Comparison of ENCODE assay signal across 11 mouse cellular contexts in genomic region chr5:31876216-31876974, GRCm38 (mm10).
DNase-seq lines count a peak whose midpoint lies in the region; ATAC-seq and TF ChIP-seq lines count a peak whose summit lies in the region.
"Had no signal": no experiment of that assay in that cellular context is flagged by ENCODE, and none has a peak within 500 bp of the region (broad histone marks: within the 10 kb centered on the region; RNA-seq: fewer than 3 reads in every experiment).

No protein-coding gene starts in this region.

- intact Hi-C loops in left cerebral cortex, postnatal 14 days (cut with DNase I): no loop called here

- H3K4me1 ChIP-seq in kidney, postnatal 0 days (replicated peaks; ENCODE audit: insufficient read depth, low read length): no peaks in the 10 kb centered on the region
- no peaks in the 10 kb centered on the region for H3K4me1 ChIP-seq in midbrain, embryonic 10.5 days
- H3K4me1 ChIP-seq: forebrain, embryonic 13.5 days; neural tube, embryonic 13.5 days had no signal

- no peaks in the 10 kb centered on the region for H3K9me3 ChIP-seq in kidney, postnatal 0 days (replicated peaks; ENCODE audit: low read length)
- H3K9me3 ChIP-seq in midbrain, embryonic 10.5 days (replicated peaks): no peaks in the 10 kb centered on the region
- H3K9me3 ChIP-seq: forebrain, embryonic 13.5 days; neural tube, embryonic 13.5 days had no signal

- WGBS in kidney, postnatal 0 days: 51% methylated on average over 8 of the region's 8 CpGs
- WGBS in midbrain, embryonic 10.5 days: 89% methylated on average over 8 of the region's 8 CpGs

- H3K4me2 ChIP-seq in kidney, postnatal 0 days (ENCODE audit: low read length): no peak overlapping the region
- H3K4me2 ChIP-seq: forebrain, embryonic 13.5 days; neural tube, embryonic 13.5 days had no signal

- no peak for TF ChIP-seq CTCF in kidney, postnatal 0 days (IDR thresholded peaks at IDR 0.05; ENCODE audit: low read depth)

- H3K36me3 ChIP-seq in kidney, postnatal 0 days (ENCODE audit: insufficient read depth, low read length): no peaks in the 10 kb centered on the region
- no peaks in the 10 kb centered on the region for H3K36me3 ChIP-seq in midbrain, embryonic 10.5 days
- H3K36me3 ChIP-seq: neural tube, embryonic 13.5 days had no signal

- no peaks in the 10 kb centered on the region for H3K27me3 ChIP-seq in kidney, postnatal 0 days (ENCODE audit: insufficient read depth, low read length)
- H3K27me3 ChIP-seq in midbrain, embryonic 10.5 days (ENCODE audit: low read depth, poor library complexity, severe bottlenecking): no peaks in the 10 kb centered on the region
- H3K27me3 ChIP-seq: forebrain, embryonic 13.5 days; neural tube, embryonic 13.5 days had no signal

- DNase-seq in urinary bladder, postnatal 14 days (ENCODE audit: low spot score): peak; percentile 34
- DNase-seq in urinary bladder, postnatal 10 days (ENCODE audit: low spot score): no peak
- DNase-seq in heart, adult 8-10 months (ENCODE audit: low spot score): peak; percentile 86
- peak; percentile 75 for DNase-seq in kidney, postnatal 0 days (ENCODE audit: low spot score)
- no peak for DNase-seq in midbrain, embryonic 10.5 days (ENCODE audit: low spot score)
- no peak for DNase-seq in retina, embryonic 14.5 days (ENCODE audit: low spot score)
- DNase-seq in left cerebral cortex, postnatal 14 days (ENCODE audit: low spot score in 2 of 2): no peak
- DNase-seq: cerebellum, adult 11-12 months; thymus, adult 18-20 months had no signal

- no peak overlapping the region for H3K4me3 ChIP-seq in kidney, postnatal 0 days (replicated peaks; ENCODE audit: low read depth, low read length)
- H3K4me3 ChIP-seq in midbrain, embryonic 10.5 days: no peak overlapping the region
- H3K4me3 ChIP-seq: forebrain, embryonic 13.5 days; neural tube, embryonic 13.5 days had no signal

- no peak for ATAC-seq in kidney, postnatal 0 days (replicated peaks; ENCODE audit: low FRiP score, low read depth)
- ATAC-seq: forebrain, embryonic 13.5 days had no signal

- peak overlapping the region; percentile 56; the same call in 1 of the 2 replicates for H3K27ac ChIP-seq in kidney, postnatal 0 days
- H3K27ac ChIP-seq in midbrain, embryonic 10.5 days (replicated peaks): no peak overlapping the region
- H3K27ac ChIP-seq: forebrain, embryonic 13.5 days; neural tube, embryonic 13.5 days had no signal

- H3K9ac ChIP-seq in kidney, postnatal 0 days (ENCODE audit: low read depth, low read length): no peak overlapping the region
- H3K9ac ChIP-seq: forebrain, embryonic 13.5 days; neural tube, embryonic 13.5 days had no signal

Comparison
In these comparisons a context has a peak if more than half of its experiments do, and no peak if none do; other contexts are left out.
1. DNase-seq: peak in urinary bladder, postnatal 14 days (single experiment), heart, adult 8-10 months (single experiment) and kidney, postnatal 0 days (single experiment); none in urinary bladder, postnatal 10 days (single experiment), midbrain, embryonic 10.5 days (single experiment), retina, embryonic 14.5 days (single experiment) and left cerebral cortex, postnatal 14 days (0 of 2).